Mouse (Mus musculus) hindbrain, postnatal 0 days (tissue): ENCODE data around the gene Tekt3. TPM values are rescaled to one million over a fixed set of nuclear protein-coding genes. Genes with fewer than 3 reads are reported as not detected.

Experiments
- ATAC-seq: fragments of 200-750 bp; cut with Nextera tagmentation; 2 replicates; pipeline ENCODE4 v1.8.0; 2017; ENCODE audit warnings: mild to moderate bottlenecking, moderate TSS enrichment, moderate library complexity
- DNase-seq: peaks from one replicate; pipeline ENCODE4 v3.0.0-alpha.2; 2015; ENCODE audit warnings: low spot score
- H3K27ac ChIP-seq: fragments of 300-500 bp; sonication (generic); 2 replicates; pipeline ENCODE4 v1.5.1; 2014; ENCODE audit warnings: mild to moderate bottlenecking
- H3K27me3 ChIP-seq: fragments of 300-500 bp; sonication (generic); 2 replicates; pipeline ENCODE4 v1.6.1; 2014; ENCODE audit warnings: low read length, mixed read lengths; ENCODE audit not compliant: insufficient read depth
- H3K36me3 ChIP-seq: fragments of 300-500 bp; sonication (generic); 2 replicates; pipeline ENCODE4 v1.6.1; 2014; ENCODE audit warnings: low read length, mixed read lengths; ENCODE audit not compliant: insufficient read depth
- H3K4me1 ChIP-seq: fragments of 300-500 bp; sonication (generic); 2 replicates; pipeline ENCODE4 v1.6.1; 2014; ENCODE audit warnings: antibody characterized with exemption, low read length, mixed read lengths; ENCODE audit not compliant: insufficient read depth
- H3K4me2 ChIP-seq: fragments of 300-500 bp; sonication (generic); 2 replicates; pipeline ENCODE4 v1.6.1; 2014; ENCODE audit warnings: low read depth, mild to moderate bottlenecking, low read length, moderate library complexity, mixed read lengths
- H3K4me3 ChIP-seq: fragments of 300-500 bp; sonication (generic); 2 replicates; pipeline ENCODE4 v1.5.1; 2014; ENCODE audit warnings: low read length
- H3K9ac ChIP-seq: fragments of 300-500 bp; sonication (generic); replicated peaks from 2 replicates; pipeline ENCODE4 v1.6.1; 2014; ENCODE audit warnings: mild to moderate bottlenecking, low read length, moderate library complexity, mixed read lengths
- H3K9me3 ChIP-seq: fragments of 300-500 bp; sonication (generic); 2 replicates; pipeline ENCODE4 v1.6.1; 2016; ENCODE audit warnings: low read length, mixed read lengths
- CTCF ChIP-seq: IDR thresholded peaks from 2 replicates; pipeline ENCODE4 v1.5.1; 2016; ENCODE audit warnings: antibody characterized with exemption, control low read depth, low read depth
- WGBS: fragments of 180-500 bp; shearing (Covaris S2); extraction: QIAGEN DNeasy Blood & Tissue Kit; methylation state at CpG from one replicate; pipeline ENCODE4 v1.1.7; 2014; 5-methylcytosine and 5-hydroxymethylcytosine counted together
- polyA plus RNA-seq: library from polyadenylated mRNA; unstranded; fragments of >200 nt; fragmentation: Nextera tagmentation; extraction: Ambion mirVana; gene quantifications from 2 replicates; pipeline ENCODE4 v1.2.1, GENCODE M21; 2015
- total RNA-seq: library from RNA; depleted of rRNA; stranded (reverse); fragments of >200 nt; gene quantifications from 2 replicates; pipeline ENCODE4 v1.2.3, GENCODE M21; 2014; rRNA removed

Gene Tekt3
- total and polyA plus RNA-seq, 2 experiments from 2014 or later, result 0.21 TPM; not detected in 1

- H3K9me3 ChIP-seq, result no peaks in the 10 kb centered on the region
- H3K4me3 ChIP-seq, result no peak overlapping the region
- no peak overlapping the region for H3K4me2 ChIP-seq
- 58% methylated on average over 3 of the region's 3 CpGs for WGBS
- H3K36me3 ChIP-seq, result no peaks in the 10 kb centered on the region
- TF ChIP-seq CTCF, result no peak
- no peak overlapping the region for H3K27ac ChIP-seq
- no peak overlapping the region for H3K9ac ChIP-seq
- ATAC-seq (no peak), DNase-seq (no peak)
- H3K4me1 ChIP-seq, result peaks cover 7% of the 10 kb centered on the region; the same call in 1 of the 2 replicates
- no peaks in the 10 kb centered on the region for H3K27me3 ChIP-seq
Observed at GRCm38 (mm10) chr11:63138739-63139138, 77.3 kb downstream of the Tekt3 start.

GRCm38 (mm10) chr11:63142311-63142710 lies 80.9 kb downstream of the Tekt3 start:
- Histone ChIP-seq H3K4me2 (no peak overlapping the region), H3K27me3 (no peaks in the 10 kb centered on the region), H3K4me1 (no peaks in the 10 kb centered on the region), H3K4me3 (no peak overlapping the region), H3K27ac (no peak overlapping the region), H3K9ac (no peak overlapping the region), H3K9me3 (no peaks in the 10 kb centered on the region), H3K36me3 (no peaks in the 10 kb centered on the region)
- no peak for ATAC-seq
- no peak for DNase-seq
- 90% methylated on average over 5 of the region's 5 CpGs for WGBS
- no peak for TF ChIP-seq CTCF

- Histone ChIP-seq H3K27me3 (no peaks in the 10 kb centered on the region), H3K9ac (no peak overlapping the region), H3K9me3 (no peaks in the 10 kb centered on the region), H3K4me2 (no peak overlapping the region), H3K4me3 (no peak overlapping the region), H3K36me3 (no peaks in the 10 kb centered on the region), H3K27ac (no peak overlapping the region), H3K4me1 (no peaks in the 10 kb centered on the region)
- WGBS, result 78% methylated on average over 4 of the region's 4 CpGs
- no peak for DNase-seq
- no peak for ATAC-seq
- no peak for TF ChIP-seq CTCF
Observed at GRCm38 (mm10) chr11:63142816-63143215, 81.4 kb downstream of the Tekt3 start.

- H3K36me3 ChIP-seq, result no peaks in the 10 kb centered on the region
- no peak overlapping the region for H3K4me2 ChIP-seq
- 80% methylated on average over 8 of the region's 8 CpGs for WGBS
- DNase-seq (no peak), ATAC-seq (no peak)
- H3K27me3 ChIP-seq, result no peaks in the 10 kb centered on the region
- no peaks in the 10 kb centered on the region for H3K4me1 ChIP-seq
- no peak overlapping the region for H3K27ac ChIP-seq
- no peaks in the 10 kb centered on the region for H3K9me3 ChIP-seq
- TF ChIP-seq CTCF, result no peak
- no peak overlapping the region for H3K4me3 ChIP-seq
- H3K9ac ChIP-seq, result no peak overlapping the region
Observed at GRCm38 (mm10) chr11:63143486-63143885, 82.0 kb downstream of the Tekt3 start.

Other genes starting within 250 kb of the Tekt3 start
- 5.2 and 7.2 TPM in 2 replicates for gene Trim16, start 241.4 kb upstream of the Tekt3 start, total RNA-seq
- 5.5 and 6.1 TPM in 2 replicates for gene Trim16, start 241.4 kb upstream of the Tekt3 start, polyA plus RNA-seq
- gene Fbxw10, start 214.6 kb upstream of the Tekt3 start, total RNA-seq, result 0.36 and 0.37 TPM in 2 replicates
- 0.36 and 0.82 TPM in 2 replicates for gene Fbxw10, start 214.6 kb upstream of the Tekt3 start, polyA plus RNA-seq
- gene Tvp23b, start 182.2 kb upstream of the Tekt3 start, total RNA-seq, result 26.7 and 27.5 TPM in 2 replicates
- 41.5 and 42.6 TPM in 2 replicates for gene Tvp23b, start 182.2 kb upstream of the Tekt3 start, polyA plus RNA-seq
- not detected in 2 replicates for gene Cdrt4, start 110.5 kb upstream of the Tekt3 start, total RNA-seq
- 0.26 and 0.35 TPM in 2 replicates for gene Cdrt4, start 110.5 kb upstream of the Tekt3 start, polyA plus RNA-seq
- 45.6 and 74.2 TPM in 2 replicates for gene Pmp22, start 67.3 kb downstream of the Tekt3 start, total RNA-seq
- 37.8 and 44.1 TPM in 2 replicates for gene Pmp22, start 67.3 kb downstream of the Tekt3 start, polyA plus RNA-seq